Mouse (Mus musculus) naive thymus-derived CD4-positive, alpha-beta T cell, adult 2 months (primary cell): ENCODE results near the gene Wfdc1.

Experiments used
- DNase-seq: peaks from one replicate; pipeline ENCODE4 v3.0.0-alpha.2; 2011; ENCODE audit warnings: low read depth

Gene Wfdc1

GRCm38 (mm10) chr8:119666219-119666951 lies at the start of gene Wfdc1:
Wfdc1 (plus strand) TSS chr8:119666365.
- no peak for DNase-seq

- no peak for DNase-seq
Measured at GRCm38 (mm10) chr8:119616811-119617210, 49.4 kb upstream of the Wfdc1 start.

- DNase-seq = no peak
Measured at GRCm38 (mm10) chr8:119617586-119617985, 48.6 kb upstream of the Wfdc1 start.

- no peak for DNase-seq
Measured at GRCm38 (mm10) chr8:119618887-119619286, 47.3 kb upstream of the Wfdc1 start.

- no peak for DNase-seq
Measured at GRCm38 (mm10) chr8:119620116-119620840, 45.9 kb upstream of the Wfdc1 start.

- DNase-seq = no peak
Measured at GRCm38 (mm10) chr8:119620848-119621465, 45.2 kb upstream of the Wfdc1 start.

- DNase-seq = no peak
Measured at GRCm38 (mm10) chr8:119622555-119622954, 43.6 kb upstream of the Wfdc1 start.

- DNase-seq = no peak
Measured at GRCm38 (mm10) chr8:119623061-119623460, 43.1 kb upstream of the Wfdc1 start.

GRCm38 (mm10) chr8:119623744-119624143 lies 42.4 kb upstream of the Wfdc1 start:
- no peak for DNase-seq

- no peak for DNase-seq
Measured at GRCm38 (mm10) chr8:119624916-119625315, 41.2 kb upstream of the Wfdc1 start.

- no peak for DNase-seq
Measured at GRCm38 (mm10) chr8:119625788-119626187, 40.4 kb upstream of the Wfdc1 start.

GRCm38 (mm10) chr8:119627199-119627598 lies 39.0 kb upstream of the Wfdc1 start:
- DNase-seq = no peak

- no peak for DNase-seq
Measured at GRCm38 (mm10) chr8:119627613-119628359, 38.4 kb upstream of the Wfdc1 start.

GRCm38 (mm10) chr8:119630841-119631240 lies 35.3 kb upstream of the Wfdc1 start:
- no peak for DNase-seq

GRCm38 (mm10) chr8:119632246-119632645 lies 33.9 kb upstream of the Wfdc1 start:
- DNase-seq = no peak

GRCm38 (mm10) chr8:119632909-119633308 lies 33.3 kb upstream of the Wfdc1 start:
- DNase-seq = no peak

GRCm38 (mm10) chr8:119634616-119635336 lies 31.4 kb upstream of the Wfdc1 start:
- DNase-seq = no peak

- DNase-seq = no peak
Measured at GRCm38 (mm10) chr8:119635378-119635777, 30.8 kb upstream of the Wfdc1 start, which contains the start of gene Kcng4. Kcng4 (minus strand) TSS chr8:119635680.

GRCm38 (mm10) chr8:119635958-119636357 lies 30.2 kb upstream of the Wfdc1 start:
- DNase-seq = no peak

GRCm38 (mm10) chr8:119636766-119637165 lies 29.4 kb upstream of the Wfdc1 start:
- no peak for DNase-seq

- no peak for DNase-seq
Measured at GRCm38 (mm10) chr8:119637381-119637780, 28.8 kb upstream of the Wfdc1 start.

- no peak for DNase-seq
Measured at GRCm38 (mm10) chr8:119638261-119638660, 27.9 kb upstream of the Wfdc1 start.
